Mouse (Mus musculus): Measurements from ENCODE around the gene Ttn. TPM values are rescaled to one million over a fixed set of nuclear protein-coding genes. Genes with fewer than 3 reads are reported as not detected.

Gene Ttn
- total and polyA plus RNA-seq, 3 experiments: under 0.01 to 0.03 TPM; not detected in 1

DNA sequence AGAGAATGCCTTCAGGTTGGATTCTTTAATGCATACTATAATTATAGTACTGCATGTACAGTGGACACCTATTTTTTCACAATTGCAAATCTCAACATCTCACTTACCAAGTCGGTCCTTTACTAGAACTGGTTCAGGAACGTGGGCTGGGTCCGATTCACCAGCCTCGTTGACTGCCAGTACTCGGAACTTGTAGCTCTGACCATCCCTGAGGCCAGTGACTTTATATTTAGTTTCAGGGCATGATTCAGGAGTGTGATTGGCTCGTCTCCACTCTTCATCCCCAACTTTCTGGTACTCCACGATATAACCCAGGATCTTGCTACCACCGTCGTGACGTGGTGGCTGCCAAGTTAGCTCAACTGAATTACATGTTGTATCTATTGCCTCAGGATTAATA, 212.5 kb downstream of the Ttn start:
- no peaks in the 10 kb centered on the region for H3K4me1 ChIP-seq (ENCODE audit: control insufficient read depth in 1 of 2, insufficient read depth in 2 of 2, low read length in 2 of 2)
- no peaks in the 10 kb centered on the region for H3K9me3 ChIP-seq (replicated peaks; ENCODE audit: insufficient read depth, low read length)
- no peak overlapping the region for H3K27ac ChIP-seq (ENCODE audit: control insufficient read depth, low read depth, low read length)
- TF ChIP-seq ELF1 (IDR thresholded peaks at IDR 0.05; ENCODE audit: low read depth, low read length) (no peak), ZMIZ1 (IDR thresholded peaks at IDR 0.05; ENCODE audit: low read depth, low read length) (no peak), KAT2A (conservative IDR thresholded peaks at IDR 0.05; ENCODE audit: low read depth, low read length) (no peak), RCOR1 (IDR thresholded peaks at IDR 0.05; ENCODE audit: low read depth, low read length) (no peak), USF1 (IDR thresholded peaks at IDR 0.05; ENCODE audit: low read depth, low read length) (no peak), SMC3 (IDR thresholded peaks at IDR 0.05; ENCODE audit: low read depth, low read length) (no peak), CTCF (IDR thresholded peaks at IDR 0.05 in 2 of 3, conservative IDR thresholded peaks at IDR 0.05 in 1 of 3; ENCODE audit: control insufficient read depth in 1 of 3, insufficient read depth in 1 of 3, low read depth in 2 of 3, low read length in 3 of 3, poor library complexity in 1 of 3, severe bottlenecking in 1 of 3) (no peak), E2F4 (IDR thresholded peaks at IDR 0.05; ENCODE audit: borderline replicate concordance, low read depth, low read length) (no peak), TAL1 (IDR thresholded peaks at IDR 0.05; ENCODE audit: low read length) (no peak)
- H3K9ac ChIP-seq (ENCODE audit: control insufficient read depth, low read depth, low read length, poor library complexity, severe bottlenecking): no peak overlapping the region
- no peak for DNase-seq (ENCODE audit: low read depth, low spot score)
- no peaks in the 10 kb centered on the region; a peak in 1 of 4 replicates for H3K27me3 ChIP-seq (ENCODE audit: control insufficient read depth in 1 of 2, insufficient read depth in 2 of 2, low read length in 2 of 2)
- no peak overlapping the region for H3K4me3 ChIP-seq (ENCODE audit: control insufficient read depth in 1 of 2, insufficient read depth in 1 of 2, low read depth in 2 of 2, low read length in 2 of 2)
- no peaks in the 10 kb centered on the region for H3K79me2 ChIP-seq (ENCODE audit: control insufficient read depth, insufficient read depth, low read length, poor library complexity)
- H3K36me3 ChIP-seq (ENCODE audit: control insufficient read depth in 1 of 2, insufficient read depth in 2 of 2, low read length in 2 of 2): no peaks in the 10 kb centered on the region

- Histone ChIP-seq H3K4me3 (ENCODE audit: control insufficient read depth in 1 of 2, insufficient read depth in 1 of 2, low read depth in 2 of 2, low read length in 2 of 2) (no peak overlapping the region), H3K27ac (ENCODE audit: control insufficient read depth, low read depth, low read length) (no peak overlapping the region), H3K9me3 (replicated peaks; ENCODE audit: insufficient read depth, low read length) (no peaks in the 10 kb centered on the region), H3K36me3 (ENCODE audit: control insufficient read depth in 1 of 2, insufficient read depth in 2 of 2, low read length in 2 of 2) (no peaks in the 10 kb centered on the region), H3K4me1 (ENCODE audit: control insufficient read depth in 1 of 2, insufficient read depth in 2 of 2, low read length in 2 of 2) (no peaks in the 10 kb centered on the region), H3K79me2 (ENCODE audit: control insufficient read depth, insufficient read depth, low read length, poor library complexity) (no peaks in the 10 kb centered on the region), H3K9ac (ENCODE audit: control insufficient read depth, low read depth, low read length, poor library complexity, severe bottlenecking) (no peak overlapping the region), H3K27me3 (ENCODE audit: control insufficient read depth in 1 of 2, insufficient read depth in 2 of 2, low read length in 2 of 2) (no peaks in the 10 kb centered on the region; a peak in 1 of 4 replicates)
- TF ChIP-seq E2F4 (IDR thresholded peaks at IDR 0.05; ENCODE audit: borderline replicate concordance, low read depth, low read length) (no peak), ZKSCAN1 (IDR thresholded peaks at IDR 0.05; ENCODE audit: low read depth, low read length) (no peak), ZC3H11A (IDR thresholded peaks at IDR 0.05; ENCODE audit: low read depth, low read length) (no peak), KAT2A (conservative IDR thresholded peaks at IDR 0.05; ENCODE audit: low read depth, low read length) (no peak)
- no peak for DNase-seq (ENCODE audit: low read depth, low spot score)
Observed at GRCm38 (mm10) chr2:76767231-76767630, 215.1 kb downstream of the Ttn start.

- TF ChIP-seq ETS1 (IDR thresholded peaks at IDR 0.05; ENCODE audit: low read depth, low read length) (no peak), KAT2A (conservative IDR thresholded peaks at IDR 0.05; ENCODE audit: low read depth, low read length) (no peak), CTCF (IDR thresholded peaks at IDR 0.05 in 2 of 3, conservative IDR thresholded peaks at IDR 0.05 in 1 of 3; ENCODE audit: control insufficient read depth in 1 of 3, insufficient read depth in 1 of 3, low read depth in 2 of 3, low read length in 3 of 3, poor library complexity in 1 of 3, severe bottlenecking in 1 of 3) (no peak), SIN3A (IDR thresholded peaks at IDR 0.05; ENCODE audit: low read length) (no peak), POLR2AphosphoS2 (IDR thresholded peaks at IDR 0.05; ENCODE audit: low read length) (no peak), SMC3 (IDR thresholded peaks at IDR 0.05; ENCODE audit: low read depth, low read length) (no peak), ZNF384 (IDR thresholded peaks at IDR 0.05; ENCODE audit: low read depth, low read length) (no peak), UBTF (IDR thresholded peaks at IDR 0.05; ENCODE audit: borderline replicate concordance, insufficient read depth, low read depth, low read length) (no peak), POLR2AphosphoS5 (IDR thresholded peaks at IDR 0.05; ENCODE audit: borderline replicate concordance, low read depth, low read length) (no peak)
- no peaks in the 10 kb centered on the region for H3K27me3 ChIP-seq (ENCODE audit: control insufficient read depth in 1 of 2, insufficient read depth in 2 of 2, low read length in 2 of 2)
- no peak for DNase-seq (ENCODE audit: low read depth, low spot score)
- no peak overlapping the region for H3K9ac ChIP-seq (ENCODE audit: control insufficient read depth, low read depth, low read length, poor library complexity, severe bottlenecking)
- no peaks in the 10 kb centered on the region for H3K4me1 ChIP-seq (ENCODE audit: control insufficient read depth in 1 of 2, insufficient read depth in 2 of 2, low read length in 2 of 2)
- H3K4me3 ChIP-seq (ENCODE audit: control insufficient read depth in 1 of 2, insufficient read depth in 1 of 2, low read depth in 2 of 2, low read length in 2 of 2): no peak overlapping the region
- no peaks in the 10 kb centered on the region for H3K9me3 ChIP-seq (replicated peaks; ENCODE audit: insufficient read depth, low read length)
- H3K79me2 ChIP-seq (ENCODE audit: control insufficient read depth, insufficient read depth, low read length, poor library complexity): no peaks in the 10 kb centered on the region
- H3K27ac ChIP-seq (ENCODE audit: control insufficient read depth, low read depth, low read length): no peak overlapping the region
- no peaks in the 10 kb centered on the region for H3K36me3 ChIP-seq (ENCODE audit: control insufficient read depth in 1 of 2, insufficient read depth in 2 of 2, low read length in 2 of 2)
Observed at GRCm38 (mm10) chr2:76764526-76764925, 217.8 kb downstream of the Ttn start.

All from MEL (cell line).